ENCODE assay signal across 25 mouse cellular contexts in genomic region chr2:115717980-115718379, GRCm38 (mm10).
"Had no signal": no experiment of that assay in that cellular context is flagged by ENCODE, and none has a peak within 500 bp of the region (broad histone marks: within the 10 kb centered on the region; RNA-seq: fewer than 3 reads in every experiment).

No protein-coding gene starts in this region.

- H3K9me3 ChIP-seq: intestine, embryonic 15.5 days; liver, embryonic 15.5 days had no signal

- H3K4me1 ChIP-seq: heart, embryonic 10.5 days; heart, embryonic 12.5 days; hindbrain, embryonic 12.5 days; limb, embryonic 10.5 days; limb, embryonic 12.5 days; liver, embryonic 13.5 days; liver, embryonic 15.5 days had no signal

- H3K36me3 ChIP-seq: hindbrain, embryonic 12.5 days; intestine, embryonic 15.5 days; limb, embryonic 12.5 days had no signal

- DNase-seq: gastrocnemius, adult 2 months; gastrocnemius, postnatal 10 days; gastrocnemius, postnatal 25 days; heart, adult 18-20 months; heart, postnatal 10 days; heart, postnatal 4 days; kidney, postnatal 10 days; liver; liver, embryonic 13.5 days; liver, postnatal 0 days had no signal

- H3K4me3 ChIP-seq: gastrocnemius, adult 2 months; heart, embryonic 10.5 days; heart, embryonic 12.5 days; hindbrain, embryonic 10.5 days; hindbrain, embryonic 12.5 days; intestine, embryonic 15.5 days; layer of hippocampus, adult 2 months; left cerebral cortex, adult 2 months; limb, embryonic 10.5 days; limb, embryonic 12.5 days; liver, embryonic 13.5 days; liver, embryonic 15.5 days had no signal

- H3K27ac ChIP-seq: gastrocnemius, adult 2 months; heart, embryonic 10.5 days; hindbrain, embryonic 10.5 days; hindbrain, embryonic 12.5 days; hindbrain, embryonic 14.5 days; intestine, embryonic 15.5 days; layer of hippocampus, adult 2 months; left cerebral cortex, adult 2 months; limb, embryonic 10.5 days; limb, embryonic 12.5 days; liver, embryonic 13.5 days; liver, embryonic 15.5 days had no signal

- H3K27me3 ChIP-seq: heart, embryonic 12.5 days; hindbrain, embryonic 12.5 days; intestine, embryonic 15.5 days; limb, embryonic 12.5 days; liver, embryonic 13.5 days; liver, embryonic 15.5 days had no signal

- H3K4me2 ChIP-seq: heart, embryonic 12.5 days; hindbrain, embryonic 12.5 days; hindbrain, embryonic 14.5 days; intestine, embryonic 15.5 days; limb, embryonic 12.5 days; liver, embryonic 11.5 days; liver, embryonic 13.5 days; liver, embryonic 15.5 days had no signal

- ATAC-seq: hindbrain, embryonic 16.5 days; inflammation-experienced regulatory T-cells, adult 6 months; intestine, embryonic 15.5 days; intestine, postnatal 0 days; liver, postnatal 0 days had no signal

- H3K9ac ChIP-seq: heart, embryonic 12.5 days; hindbrain, embryonic 12.5 days; hindbrain, embryonic 14.5 days; intestine, embryonic 15.5 days; limb, embryonic 12.5 days; liver, embryonic 13.5 days; liver, embryonic 15.5 days; liver, postnatal 0 days had no signal
